Mouse (Mus musculus): Measurements from ENCODE around the gene Fmc1. TPM values are rescaled to one million over a fixed set of nuclear protein-coding genes. Genes with fewer than 3 reads are reported as not detected.

Fmc1 gene
- polyA plus RNA-seq, 1 experiment = 110 TPM

DNA sequence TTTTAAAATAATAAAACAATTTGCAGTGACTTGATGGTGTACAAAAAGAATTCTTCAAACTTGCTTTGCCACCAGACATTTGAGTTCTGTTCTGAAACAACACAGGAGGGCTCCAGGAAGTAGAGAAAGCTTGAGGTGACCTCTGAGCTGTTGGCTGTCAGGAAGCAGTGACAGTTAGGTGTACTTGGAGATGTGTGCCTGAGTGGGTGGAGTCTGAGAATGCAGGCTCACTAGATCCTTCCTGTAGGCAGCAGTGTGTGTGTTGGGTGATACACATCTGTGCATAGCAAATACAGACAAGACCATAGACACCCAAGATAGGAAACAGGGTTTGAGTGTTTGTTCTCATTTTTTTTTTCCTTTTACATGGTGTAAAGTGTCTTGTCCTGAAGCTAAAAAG, 20.5 kb upstream of the Fmc1 start:
- Histone ChIP-seq H3K27me3 (ENCODE audit: control insufficient read depth, insufficient read depth, insufficient read length) (no peaks in the 10 kb centered on the region), H3K4me3 (no peak overlapping the region), H3K4me2 (ENCODE audit: low read depth) (no peak overlapping the region), H3K79me2 (ENCODE audit: control insufficient read depth, insufficient read depth) (no peaks in the 10 kb centered on the region), H3ac (ENCODE audit: control insufficient read depth, insufficient read length) (no peak overlapping the region), H3K36me3 (ENCODE audit: control insufficient read depth, insufficient read depth) (no peaks in the 10 kb centered on the region)
- TF ChIP-seq MAX (IDR thresholded peaks at IDR 0.05; ENCODE audit: low read depth) (no peak), USF1 (IDR thresholded peaks at IDR 0.05; ENCODE audit: low read depth) (no peak), POLR2AphosphoS2 (IDR thresholded peaks at IDR 0.05; ENCODE audit: insufficient read length, low read depth) (no peak), CEBPB (IDR thresholded peaks at IDR 0.05; ENCODE audit: insufficient read depth, poor library complexity, severe bottlenecking) (no peak), POLR2A (IDR thresholded peaks at IDR 0.05; ENCODE audit: insufficient read length, low read depth) (no peak), TCF3 (IDR thresholded peaks at IDR 0.05; ENCODE audit: insufficient read length, low read depth) (no peak), E2F4 (IDR thresholded peaks at IDR 0.05; ENCODE audit: insufficient read depth) (no peak), MYOG (IDR thresholded peaks at IDR 0.05; ENCODE audit: control insufficient read depth in 1 of 3, insufficient read depth in 1 of 3, insufficient read length in 2 of 3, low read depth in 2 of 3) (no peak), SRF (IDR thresholded peaks at IDR 0.05; ENCODE audit: control insufficient read depth, insufficient read length, low read depth) (no peak), MYOD1 (IDR thresholded peaks at IDR 0.05; ENCODE audit: control insufficient read depth in 1 of 3, insufficient read length in 2 of 3, low read depth in 2 of 3) (no peak), TCF12 (IDR thresholded peaks at IDR 0.05; ENCODE audit: insufficient read depth, poor library complexity, severe bottlenecking) (no peak), REST (IDR thresholded peaks at IDR 0.05; ENCODE audit: insufficient read depth, insufficient read length) (no peak)

DNA sequence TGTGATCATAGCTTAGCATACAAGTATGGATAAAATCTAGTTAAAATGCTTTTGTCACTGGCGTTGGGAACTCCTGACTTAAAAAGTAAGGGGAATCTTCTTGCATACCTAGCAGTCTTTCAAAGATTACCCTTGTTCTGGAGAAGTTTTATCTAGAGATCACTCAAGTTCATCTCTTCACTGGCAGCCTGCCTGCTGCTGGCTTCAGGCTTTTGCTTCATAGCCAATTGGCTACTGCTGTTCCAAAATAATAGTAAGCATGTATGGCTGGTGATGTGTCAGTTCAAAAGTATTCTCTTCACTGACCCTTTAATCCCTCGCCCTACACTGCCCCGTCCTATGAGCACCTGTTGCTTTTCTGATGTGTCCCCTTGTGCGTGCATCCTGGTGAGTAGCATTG, 18.1 kb upstream of the Fmc1 start:
- Histone ChIP-seq H3ac (ENCODE audit: control insufficient read depth, insufficient read length) (no peak overlapping the region), H3K4me2 (ENCODE audit: low read depth) (no peak overlapping the region), H3K36me3 (ENCODE audit: control insufficient read depth, insufficient read depth) (no peaks in the 10 kb centered on the region), H3K4me3 (no peak overlapping the region), H3K79me2 (ENCODE audit: control insufficient read depth, insufficient read depth) (no peaks in the 10 kb centered on the region), H3K27me3 (ENCODE audit: control insufficient read depth, insufficient read depth, insufficient read length) (no peaks in the 10 kb centered on the region)
- TF ChIP-seq E2F4 (IDR thresholded peaks at IDR 0.05; ENCODE audit: insufficient read depth) (no peak), MYOD1 (IDR thresholded peaks at IDR 0.05; ENCODE audit: control insufficient read depth in 1 of 3, insufficient read length in 2 of 3, low read depth in 2 of 3) (peak in 1 of 3 experiments; percentile 4)

DNA sequence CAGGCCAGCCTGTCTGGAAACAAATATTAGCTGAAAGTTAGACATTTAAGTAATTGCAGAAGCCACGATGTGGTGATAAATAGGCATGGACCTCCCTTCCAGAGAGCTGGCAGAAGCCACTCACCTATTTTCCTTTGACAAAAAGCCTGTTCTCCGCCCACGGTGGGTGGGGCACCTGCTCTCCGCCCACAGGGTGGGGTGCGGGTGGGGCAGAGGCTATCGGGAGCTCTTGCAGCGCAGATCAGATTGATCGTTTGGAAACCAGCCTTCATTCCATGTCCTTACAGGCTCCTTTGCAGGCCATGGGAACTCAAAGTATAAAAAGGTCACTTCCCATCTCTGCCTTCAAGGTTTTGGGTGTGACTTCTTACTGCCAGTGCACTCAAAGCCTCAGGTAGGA, 9.5 kb upstream of the Fmc1 start:
- H3K4me2 ChIP-seq (ENCODE audit: low read depth) = no peak overlapping the region
- H3ac ChIP-seq (ENCODE audit: control insufficient read depth, insufficient read length) = no peak overlapping the region

DNA sequence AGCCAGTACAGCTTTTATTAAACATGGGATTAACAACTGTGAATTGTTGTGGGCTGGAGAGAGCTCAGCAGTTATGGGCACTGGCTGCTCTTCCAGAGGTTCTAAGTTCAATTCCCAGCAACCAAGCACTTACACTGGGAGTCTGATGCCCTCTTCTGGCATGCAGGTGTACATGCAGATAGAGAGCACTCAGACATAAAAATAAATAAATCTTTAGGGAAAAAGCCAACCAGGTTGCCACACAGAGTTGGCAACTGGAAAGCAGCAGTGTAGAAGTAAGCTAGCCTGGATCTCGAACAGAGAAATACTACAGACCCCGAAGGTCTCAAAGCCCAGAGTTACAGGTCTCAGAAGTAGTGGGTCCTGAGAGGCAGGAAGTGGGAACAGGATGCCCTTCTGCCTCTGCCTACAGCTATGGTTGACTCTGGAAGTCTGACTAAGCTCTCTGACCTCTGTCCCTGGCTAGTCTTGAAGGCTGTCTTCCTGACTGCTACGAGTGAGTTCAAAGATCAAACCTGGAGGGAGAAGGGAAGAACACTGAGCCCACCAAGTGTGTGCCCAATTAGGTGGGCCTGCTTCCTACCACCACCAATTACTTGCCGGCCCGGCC, 2.0 kb upstream of the Fmc1 start:
- Histone ChIP-seq H3K4me2 (ENCODE audit: low read depth) (no peak overlapping the region), H3K27me3 (ENCODE audit: control insufficient read depth, insufficient read depth, insufficient read length) (no peaks in the 10 kb centered on the region), H3K36me3 (ENCODE audit: control insufficient read depth, insufficient read depth) (no peaks in the 10 kb centered on the region), H3ac (ENCODE audit: control insufficient read depth, insufficient read length) (no peak overlapping the region), H3K4me3 (no peak overlapping the region), H3K79me2 (ENCODE audit: control insufficient read depth, insufficient read depth) (no peaks in the 10 kb centered on the region)
- TF ChIP-seq MAX (IDR thresholded peaks at IDR 0.05; ENCODE audit: low read depth) (no peak), CEBPB (IDR thresholded peaks at IDR 0.05; ENCODE audit: insufficient read depth, poor library complexity, severe bottlenecking) (no peak), TCF12 (IDR thresholded peaks at IDR 0.05; ENCODE audit: insufficient read depth, poor library complexity, severe bottlenecking) (no peak), TCF3 (IDR thresholded peaks at IDR 0.05; ENCODE audit: insufficient read length, low read depth) (no peak), E2F4 (IDR thresholded peaks at IDR 0.05; ENCODE audit: insufficient read depth) (no peak), POLR2A (IDR thresholded peaks at IDR 0.05; ENCODE audit: insufficient read length, low read depth) (no peak), REST (IDR thresholded peaks at IDR 0.05; ENCODE audit: insufficient read depth, insufficient read length) (no peak), MYOG (IDR thresholded peaks at IDR 0.05; ENCODE audit: control insufficient read depth in 1 of 3, insufficient read depth in 1 of 3, insufficient read length in 2 of 3, low read depth in 2 of 3) (no peak), USF1 (IDR thresholded peaks at IDR 0.05; ENCODE audit: low read depth) (no peak), MYOD1 (IDR thresholded peaks at IDR 0.05; ENCODE audit: control insufficient read depth in 1 of 3, insufficient read length in 2 of 3, low read depth in 2 of 3) (no peak), POLR2AphosphoS2 (IDR thresholded peaks at IDR 0.05; ENCODE audit: insufficient read length, low read depth) (no peak), SRF (IDR thresholded peaks at IDR 0.05; ENCODE audit: control insufficient read depth, insufficient read length, low read depth) (no peak)

More for the DNA sequence above, 9.5 kb upstream of the Fmc1 start:
- Histone ChIP-seq H3K36me3 (ENCODE audit: control insufficient read depth, insufficient read depth) (no peaks in the 10 kb centered on the region), H3K4me3 (no peak overlapping the region), H3K27me3 (ENCODE audit: control insufficient read depth, insufficient read depth, insufficient read length) (no peaks in the 10 kb centered on the region), H3K79me2 (ENCODE audit: control insufficient read depth, insufficient read depth) (no peaks in the 10 kb centered on the region)
- TF ChIP-seq E2F4 (IDR thresholded peaks at IDR 0.05; ENCODE audit: insufficient read depth) = no peak
- no peak for TF ChIP-seq POLR2AphosphoS2 (IDR thresholded peaks at IDR 0.05; ENCODE audit: insufficient read length, low read depth)
- TF ChIP-seq CEBPB (IDR thresholded peaks at IDR 0.05; ENCODE audit: insufficient read depth, poor library complexity, severe bottlenecking) = no peak
- no peak for TF ChIP-seq POLR2A (IDR thresholded peaks at IDR 0.05; ENCODE audit: insufficient read length, low read depth)
- no peak for TF ChIP-seq TCF3 (IDR thresholded peaks at IDR 0.05; ENCODE audit: insufficient read length, low read depth)
- TF ChIP-seq USF1 (IDR thresholded peaks at IDR 0.05; ENCODE audit: low read depth) = no peak
- TF ChIP-seq REST (IDR thresholded peaks at IDR 0.05; ENCODE audit: insufficient read depth, insufficient read length) = no peak
- no peak for TF ChIP-seq MYOG (IDR thresholded peaks at IDR 0.05; ENCODE audit: control insufficient read depth in 1 of 3, insufficient read depth in 1 of 3, insufficient read length in 2 of 3, low read depth in 2 of 3)
- no peak for TF ChIP-seq MYOD1 (IDR thresholded peaks at IDR 0.05; ENCODE audit: control insufficient read depth in 1 of 3, insufficient read length in 2 of 3, low read depth in 2 of 3)
- no peak for TF ChIP-seq SRF (IDR thresholded peaks at IDR 0.05; ENCODE audit: control insufficient read depth, insufficient read length, low read depth)
- TF ChIP-seq MAX (IDR thresholded peaks at IDR 0.05; ENCODE audit: low read depth) = no peak
- TF ChIP-seq TCF12 (IDR thresholded peaks at IDR 0.05; ENCODE audit: insufficient read depth, poor library complexity, severe bottlenecking) = no peak
